In genomic region chr14:64588561-64588960, GRCm38 (mm10) we compare ENCODE assay signal across 10 mouse cellular contexts.
A peak's percentile ranks its signal among the peaks of the same experiment; 100 is the strongest.
DNase-seq lines count a peak whose midpoint lies in the region; ATAC-seq and TF ChIP-seq lines count a peak whose summit lies in the region.
"Had no signal": no experiment of that assay in that cellular context is flagged by ENCODE, and none has a peak within 500 bp of the region (broad histone marks: within the 10 kb centered on the region; RNA-seq: fewer than 3 reads in every experiment).

No protein-coding gene starts in this region.

- ATAC-seq in heart, embryonic 15.5 days (replicated peaks; ENCODE audit: insufficient number of reproducible peaks, insufficient read depth, low FRiP score, low read depth): no peak
- no peak for ATAC-seq in hindbrain, embryonic 11.5 days (ENCODE audit: low FRiP score)
- ATAC-seq in midbrain, postnatal 0 days (ENCODE audit: low FRiP score): no peak
- ATAC-seq in kidney, embryonic 15.5 days (replicated peaks; ENCODE audit: low FRiP score): no peak
- ATAC-seq in kidney, embryonic 16.5 days (ENCODE audit: low FRiP score, low TSS enrichment): no peak

- no peak for TF ChIP-seq POLR2A in heart, adult 2 months (IDR thresholded peaks at IDR 0.05; ENCODE audit: insufficient read depth, low read depth, low read length)

- H3K27me3 ChIP-seq in heart, embryonic 15.5 days: peaks cover 99% of the 10 kb centered on the region
- peaks cover 32% of the 10 kb centered on the region; the same call in 1 of the 2 replicates for H3K27me3 ChIP-seq in hindbrain, embryonic 11.5 days (ENCODE audit: control insufficient read depth, insufficient read depth, low read length)
- H3K27me3 ChIP-seq in midbrain, postnatal 0 days (ENCODE audit: insufficient read depth, low read length): no peaks in the 10 kb centered on the region
- H3K27me3 ChIP-seq in kidney, embryonic 15.5 days: peaks cover 100% of the 10 kb centered on the region
- peaks cover 97% of the 10 kb centered on the region for H3K27me3 ChIP-seq in kidney, embryonic 16.5 days (ENCODE audit: insufficient read depth, low read length)
- peaks cover 24% of the 10 kb centered on the region for H3K27me3 ChIP-seq in heart, adult 2 months (ENCODE audit: control insufficient read depth, insufficient read depth, low read length)

- no peak for TF ChIP-seq CTCF in midbrain, postnatal 0 days (IDR thresholded peaks at IDR 0.05)
- TF ChIP-seq CTCF in heart, adult 2 months (IDR thresholded peaks at IDR 0.05): no peak

- H3K4me2 ChIP-seq in heart, embryonic 15.5 days: no peak overlapping the region
- H3K4me2 ChIP-seq in hindbrain, embryonic 11.5 days (replicated peaks; ENCODE audit: low read depth, low read length): peak overlapping the region; percentile 71; the same call in 1 of the 2 replicates
- peak overlapping the region; percentile 95 for H3K4me2 ChIP-seq in midbrain, postnatal 0 days (ENCODE audit: low read depth, low read length, poor library complexity, severe bottlenecking)
- H3K4me2 ChIP-seq in kidney, embryonic 15.5 days: no peak overlapping the region
- H3K4me2 ChIP-seq in kidney, embryonic 16.5 days (replicated peaks; ENCODE audit: low read depth, low read length): no peak overlapping the region

- H3K79me2 ChIP-seq in heart, adult 2 months (replicated peaks; ENCODE audit: control insufficient read depth, insufficient read depth, low read length): no peaks in the 10 kb centered on the region

- H3K36me3 ChIP-seq in heart, embryonic 15.5 days: no peaks in the 10 kb centered on the region
- H3K36me3 ChIP-seq in hindbrain, embryonic 11.5 days (ENCODE audit: control insufficient read depth, insufficient read depth, low read length): no peaks in the 10 kb centered on the region
- peaks cover 8% of the 10 kb centered on the region; the same call in 1 of the 2 replicates for H3K36me3 ChIP-seq in midbrain, postnatal 0 days (ENCODE audit: insufficient read depth, low read length)
- H3K36me3 ChIP-seq in kidney, embryonic 15.5 days: no peaks in the 10 kb centered on the region
- H3K36me3 ChIP-seq in kidney, embryonic 16.5 days (ENCODE audit: insufficient read depth, low read length): no peaks in the 10 kb centered on the region
- no peaks in the 10 kb centered on the region for H3K36me3 ChIP-seq in heart, adult 2 months (ENCODE audit: control insufficient read depth, insufficient read depth, low read length)

- WGBS in heart, embryonic 15.5 days: under 1% methylated on average over 23 of the region's 23 CpGs
- WGBS in hindbrain, embryonic 11.5 days: under 1% methylated on average over 23 of the region's 23 CpGs
- WGBS in midbrain, postnatal 0 days: under 1% methylated on average over 23 of the region's 23 CpGs
- WGBS in kidney, embryonic 15.5 days: under 1% methylated on average over 23 of the region's 23 CpGs
- under 1% methylated on average over 23 of the region's 23 CpGs for WGBS in kidney, embryonic 16.5 days
- 3% methylated on average over 23 of the region's 23 CpGs for WGBS in heart, adult 2 months

- no peak for TF ChIP-seq EP300 in heart, adult 2 months (IDR thresholded peaks at IDR 0.05; ENCODE audit: insufficient read depth, low read depth, low read length)

- H3K9me3 ChIP-seq in heart, embryonic 15.5 days (replicated peaks): no peaks in the 10 kb centered on the region
- no peaks in the 10 kb centered on the region for H3K9me3 ChIP-seq in hindbrain, embryonic 11.5 days (ENCODE audit: control insufficient read depth, low read length)
- no peaks in the 10 kb centered on the region for H3K9me3 ChIP-seq in midbrain, postnatal 0 days (ENCODE audit: low read length)
- no peaks in the 10 kb centered on the region for H3K9me3 ChIP-seq in kidney, embryonic 15.5 days (replicated peaks)
- no peaks in the 10 kb centered on the region for H3K9me3 ChIP-seq in kidney, embryonic 16.5 days (ENCODE audit: low read length)

- H3K9ac ChIP-seq in heart, embryonic 15.5 days: no peak overlapping the region
- peak overlapping the region; percentile 95 for H3K9ac ChIP-seq in hindbrain, embryonic 11.5 days (ENCODE audit: low read depth, low read length)
- H3K9ac ChIP-seq in midbrain, postnatal 0 days (replicated peaks; ENCODE audit: low read length, poor library complexity, severe bottlenecking): peak overlapping the region; percentile 99
- H3K9ac ChIP-seq in kidney, embryonic 15.5 days: no peak overlapping the region
- H3K9ac ChIP-seq in kidney, embryonic 16.5 days (replicated peaks; ENCODE audit: low read length): no peak overlapping the region
- H3K9ac ChIP-seq in heart, adult 2 months (ENCODE audit: low read depth, low read length): no peak overlapping the region

- intact Hi-C loops in heart, postnatal 36 days (cut with DNase I): no loop called here
- intact Hi-C loops in heart, adult 2 months (cut with DNase I): no loop called here

- H3K27ac ChIP-seq in heart, embryonic 15.5 days: no peak overlapping the region
- peak overlapping the region; percentile 99 for H3K27ac ChIP-seq in hindbrain, embryonic 11.5 days (ENCODE audit: low read depth, low read length)
- peak overlapping the region; percentile 100 for H3K27ac ChIP-seq in midbrain, postnatal 0 days (ENCODE audit: low read depth, low read length)
- no peak overlapping the region for H3K27ac ChIP-seq in kidney, embryonic 15.5 days
- H3K27ac ChIP-seq in kidney, embryonic 16.5 days (ENCODE audit: low read length): no peak overlapping the region
- no peak overlapping the region for H3K27ac ChIP-seq in heart, adult 2 months

- H3K4me1 ChIP-seq in heart, embryonic 15.5 days (replicated peaks): peaks cover 33% of the 10 kb centered on the region
- peaks cover 4% of the 10 kb centered on the region for H3K4me1 ChIP-seq in hindbrain, embryonic 11.5 days (replicated peaks; ENCODE audit: control insufficient read depth, insufficient read depth, low read length)
- peaks cover 13% of the 10 kb centered on the region for H3K4me1 ChIP-seq in midbrain, postnatal 0 days (ENCODE audit: insufficient read depth, low read length)
- H3K4me1 ChIP-seq in kidney, embryonic 15.5 days: peaks cover 50% of the 10 kb centered on the region
- H3K4me1 ChIP-seq in kidney, embryonic 16.5 days (ENCODE audit: insufficient read depth, low read length): peaks cover 29% of the 10 kb centered on the region
- H3K4me1 ChIP-seq in heart, adult 2 months (ENCODE audit: control insufficient read depth, insufficient read depth, low read length): no peaks in the 10 kb centered on the region

- H3K4me3 ChIP-seq in heart, embryonic 15.5 days: peak overlapping the region; percentile 55; the same call in 1 of the 2 replicates
- H3K4me3 ChIP-seq in hindbrain, embryonic 11.5 days (ENCODE audit: low read depth, low read length): peak overlapping the region; percentile 69
- peak overlapping the region; percentile 67 for H3K4me3 ChIP-seq in midbrain, postnatal 0 days (ENCODE audit: low read depth, low read length)
- H3K4me3 ChIP-seq in kidney, embryonic 15.5 days (replicated peaks): no peak overlapping the region
- H3K4me3 ChIP-seq in kidney, embryonic 16.5 days (ENCODE audit: low read length): no peak overlapping the region
- H3K4me3 ChIP-seq in heart, adult 2 months: no peak overlapping the region

- DNase-seq in heart, postnatal 36 days: no peak
- peak; percentile 88 for DNase-seq in cerebellum, adult 9-11 months
- peak; percentile 54 for DNase-seq in hindbrain, embryonic 11.5 days (ENCODE audit: low spot score)
- DNase-seq in midbrain, postnatal 0 days (ENCODE audit: low spot score): no peak
- no peak for DNase-seq in heart, adult 2 months
- DNase-seq: adrenal gland, postnatal 10 days; kidney, postnatal 4 days had no signal

Comparison
In these comparisons a context has a peak if more than half of its experiments do, and no peak if none do; other contexts are left out.
1. H3K4me3 ChIP-seq: peak in heart, embryonic 15.5 days (single experiment), hindbrain, embryonic 11.5 days (single experiment) and midbrain, postnatal 0 days (single experiment); none in kidney, embryonic 15.5 days (single experiment), kidney, embryonic 16.5 days (single experiment) and heart, adult 2 months (single experiment).
2. H3K27ac ChIP-seq: peak in hindbrain, embryonic 11.5 days (single experiment) and midbrain, postnatal 0 days (single experiment); none in heart, embryonic 15.5 days (single experiment), kidney, embryonic 15.5 days (single experiment), kidney, embryonic 16.5 days (single experiment) and heart, adult 2 months (single experiment).
3. H3K4me2 ChIP-seq: peak in hindbrain, embryonic 11.5 days (single experiment) and midbrain, postnatal 0 days (single experiment); none in heart, embryonic 15.5 days (single experiment), kidney, embryonic 15.5 days (single experiment) and kidney, embryonic 16.5 days (single experiment).
4. H3K9ac ChIP-seq: peak in hindbrain, embryonic 11.5 days (single experiment) and midbrain, postnatal 0 days (single experiment); none in heart, embryonic 15.5 days (single experiment), kidney, embryonic 15.5 days (single experiment), kidney, embryonic 16.5 days (single experiment) and heart, adult 2 months (single experiment).
5. DNase-seq: peak in cerebellum, adult 9-11 months (single experiment) and hindbrain, embryonic 11.5 days (single experiment); none in heart, postnatal 36 days (0 of 2), midbrain, postnatal 0 days (single experiment) and heart, adult 2 months (0 of 2).